Mouse (Mus musculus): ENCODE data around the gene Trhde. TPM values are rescaled to one million over a fixed set of nuclear protein-coding genes. Genes with fewer than 3 reads are reported as not detected.

Trhde gene
- total RNA-seq, 2 experiments from 2014 or later, result 18.6 to 18.7 TPM

GRCm38 (mm10) chr10:114737581-114737980 is 64.5 kb downstream of the Trhde start:
- no peak for DNase-seq
- intact Hi-C loops (cut with DNase I), result no loop called here

GRCm38 (mm10) chr10:114736377-114736776 is 65.7 kb downstream of the Trhde start:
- no peak for DNase-seq
- intact Hi-C loops (cut with DNase I), result no loop called here

- intact Hi-C loops (cut with DNase I), result no loop called here
- no peak for DNase-seq
These were observed 66.4 kb downstream of the Trhde start for GRCm38 (mm10) chr10:114735678-114736077.

- intact Hi-C loops (cut with DNase I), result no loop called here
- DNase-seq, result no peak
These were observed 67.0 kb downstream of the Trhde start for GRCm38 (mm10) chr10:114735111-114735510.

GRCm38 (mm10) chr10:114725591-114725990 is 76.5 kb downstream of the Trhde start:
- DNase-seq, result no peak
- intact Hi-C loops (cut with DNase I), result no loop called here

GRCm38 (mm10) chr10:114701791-114702190 is 100.3 kb downstream of the Trhde start:
- intact Hi-C loops (cut with DNase I), result no loop called here
- DNase-seq, result no peak

GRCm38 (mm10) chr10:114671791-114672415 is 130.2 kb downstream of the Trhde start:
- DNase-seq, result no peak
- intact Hi-C loops (cut with DNase I), result no loop called here

GRCm38 (mm10) chr10:114593046-114593445 is 209.1 kb downstream of the Trhde start:
- intact Hi-C loops (cut with DNase I), result no loop called here

GRCm38 (mm10) chr10:114578926-114579325 is 223.2 kb downstream of the Trhde start:
- DNase-seq, result peak; percentile 63
- intact Hi-C loops (cut with DNase I), result no loop called here

More at GRCm38 (mm10) chr10:114593046-114593445, 209.1 kb downstream of the Trhde start:
- no peak for DNase-seq

- intact Hi-C loops (cut with DNase I), result no loop called here
- no peak for DNase-seq
These were observed 234.2 kb downstream of the Trhde start for GRCm38 (mm10) chr10:114567891-114568290.

- intact Hi-C loops (cut with DNase I), result no loop called here
- DNase-seq, result no peak
These were observed 292.9 kb downstream of the Trhde start for GRCm38 (mm10) chr10:114509186-114509585.

- DNase-seq, result no peak
These were observed 313.3 kb downstream of the Trhde start for GRCm38 (mm10) chr10:114488806-114489205.

GRCm38 (mm10) chr10:114455591-114455990 is 346.5 kb downstream of the Trhde start:
- peak; percentile 3 for DNase-seq
- intact Hi-C loops (cut with DNase I), result no loop called here

More at GRCm38 (mm10) chr10:114488806-114489205, 313.3 kb downstream of the Trhde start:
- intact Hi-C loops (cut with DNase I), result no loop called here

GRCm38 (mm10) chr10:114448116-114448515 is 354.0 kb downstream of the Trhde start:
- intact Hi-C loops (cut with DNase I), result no loop called here

GRCm38 (mm10) chr10:114418956-114419530 is 383.1 kb downstream of the Trhde start:
- intact Hi-C loops (cut with DNase I), result no loop called here

More at GRCm38 (mm10) chr10:114448116-114448515, 354.0 kb downstream of the Trhde start:
- DNase-seq, result peak; percentile 1

GRCm38 (mm10) chr10:114415717-114416116 is 386.4 kb downstream of the Trhde start:
- intact Hi-C loops (cut with DNase I), result no loop called here
- DNase-seq, result no peak

More at GRCm38 (mm10) chr10:114418956-114419530, 383.1 kb downstream of the Trhde start:
- DNase-seq, result no peak

- intact Hi-C loops (cut with DNase I), result no loop called here
- no peak for DNase-seq
These were observed 396.8 kb downstream of the Trhde start for GRCm38 (mm10) chr10:114405260-114405659.

- DNase-seq, result no peak
- intact Hi-C loops (cut with DNase I), result no loop called here
These were observed 398.3 kb downstream of the Trhde start for GRCm38 (mm10) chr10:114403795-114404194.

GRCm38 (mm10) chr10:114370804-114371203 is 431.3 kb downstream of the Trhde start:
- intact Hi-C loops (cut with DNase I), result no loop called here
- no peak for DNase-seq

GRCm38 (mm10) chr10:114363442-114363841 is 438.7 kb downstream of the Trhde start:
- DNase-seq, result no peak

GRCm38 (mm10) chr10:114362631-114363030 is 439.5 kb downstream of the Trhde start:
- DNase-seq, result no peak
- intact Hi-C loops (cut with DNase I), result no loop called here

More at GRCm38 (mm10) chr10:114363442-114363841, 438.7 kb downstream of the Trhde start:
- intact Hi-C loops (cut with DNase I), result no loop called here

All from left cerebral cortex, postnatal 4 days (tissue).